Mouse (Mus musculus) stomach, embryonic 16.5 days (tissue): Measurements from ENCODE around the gene Prc1. TPM values are rescaled to one million over a fixed set of nuclear protein-coding genes. Genes with fewer than 3 reads are reported as not detected.
"Not testable (repeated sequence)": the region's sequence is repeated elsewhere in the genome, so short reads cannot be mapped to it uniquely, and the experiment has no call there.

Experiments used
- ATAC-seq: fragments of 200-750 bp; cut with Nextera tagmentation; 2 replicates; pipeline ENCODE4 v1.8.0; 2017; ENCODE audit warnings: moderate number of reproducible peaks, moderate TSS enrichment; ENCODE audit not compliant: insufficient read depth, low FRiP score
- H3K27ac ChIP-seq: fragments of 300-500 bp; sonication (generic); 2 replicates; pipeline ENCODE4 v1.5.1; 2014; ENCODE audit warnings: low read length
- H3K27me3 ChIP-seq: fragments of 300-500 bp; sonication (generic); 2 replicates; pipeline ENCODE4 v1.6.1; 2014; ENCODE audit warnings: low read length, control low read depth, mixed read lengths; ENCODE audit not compliant: control insufficient read depth, insufficient read depth
- H3K36me3 ChIP-seq: fragments of 300-500 bp; sonication (generic); 2 replicates; pipeline ENCODE4 v1.6.1; 2014; ENCODE audit warnings: low read length; ENCODE audit not compliant: control insufficient read depth, insufficient read depth
- H3K4me1 ChIP-seq: fragments of 300-500 bp; sonication (generic); 2 replicates; pipeline ENCODE4 v1.6.1; 2014; ENCODE audit warnings: low read length, control low read depth, mixed read lengths; ENCODE audit not compliant: control insufficient read depth, insufficient read depth
- H3K4me2 ChIP-seq: fragments of 300-500 bp; sonication (generic); 2 replicates; pipeline ENCODE4 v1.6.1; 2014; ENCODE audit warnings: low read depth, low read length, mixed read lengths
- H3K4me3 ChIP-seq: fragments of 300-500 bp; sonication (generic); replicated peaks from 2 replicates; pipeline ENCODE4 v1.5.1; 2014; ENCODE audit warnings: mild to moderate bottlenecking, low read length
- H3K9ac ChIP-seq: fragments of 300-500 bp; sonication (generic); 2 replicates; pipeline ENCODE4 v1.6.1; 2014; ENCODE audit warnings: low read length
- H3K9me3 ChIP-seq: fragments of 300-500 bp; sonication (generic); replicated peaks from 2 replicates; pipeline ENCODE4 v1.6.1; 2016; ENCODE audit warnings: low read length, control low read depth; ENCODE audit not compliant: control insufficient read depth
- WGBS: fragments of 180-500 bp; shearing (Covaris S2); extraction: QIAGEN DNeasy Blood & Tissue Kit; methylation state at CpG from one replicate; pipeline ENCODE4 v1.1.7; 2014; 5-methylcytosine and 5-hydroxymethylcytosine counted together
- polyA plus RNA-seq: library from polyadenylated mRNA; unstranded; fragments of >200 nt; fragmentation: Nextera tagmentation; extraction: Ambion mirVana; gene quantifications from 2 replicates; pipeline ENCODE4 v1.2.1, GENCODE M21; 2015

Gene Prc1
- polyA plus RNA-seq, 1 experiment from 2014 or later = 125 TPM

DNA sequence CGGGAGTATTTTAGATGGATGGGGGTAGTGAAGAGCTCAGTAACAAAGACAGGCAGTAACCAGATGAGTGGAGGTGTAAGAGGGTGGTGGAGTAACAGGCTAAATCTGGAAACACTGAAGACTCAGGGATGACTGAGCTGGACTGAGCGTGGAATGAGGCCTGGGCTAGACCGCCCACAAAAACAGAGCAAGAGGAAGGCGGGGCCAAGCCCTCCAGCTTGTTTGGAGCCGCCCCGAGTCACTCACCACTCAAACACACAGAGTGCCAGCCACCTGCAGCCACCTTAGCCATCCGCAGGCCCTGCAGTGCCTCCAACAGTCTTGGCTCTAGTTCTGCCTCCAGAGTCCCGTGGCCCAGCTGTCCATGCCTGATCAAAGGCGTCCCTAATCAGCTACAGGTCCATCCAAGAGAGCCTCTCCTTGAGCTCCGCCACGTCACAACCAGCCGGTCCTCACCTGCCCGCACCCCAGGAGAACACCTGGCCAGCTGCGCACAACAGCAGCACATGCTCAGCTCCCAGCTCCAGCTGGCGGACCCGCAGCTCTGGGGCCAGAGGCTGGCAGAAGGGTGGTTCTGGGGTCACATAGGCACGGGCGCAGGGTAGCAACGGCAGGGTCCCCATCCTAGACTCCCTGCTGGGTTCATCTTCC, 25.7 kb downstream of the Prc1 start:
- Histone ChIP-seq H3K4me3 (no peak overlapping the region), H3K9ac (no peak overlapping the region), H3K4me1 (peaks cover 9% of the 10 kb centered on the region; the same call in 1 of the 2 replicates), H3K27ac (no peak overlapping the region), H3K4me2 (no peak overlapping the region), H3K27me3 (no peaks in the 10 kb centered on the region), H3K9me3 (no peaks in the 10 kb centered on the region), H3K36me3 (peaks cover 15% of the 10 kb centered on the region)
- no peak for ATAC-seq
- WGBS = 78% methylated on average over 19 of the region's 19 CpGs

DNA sequence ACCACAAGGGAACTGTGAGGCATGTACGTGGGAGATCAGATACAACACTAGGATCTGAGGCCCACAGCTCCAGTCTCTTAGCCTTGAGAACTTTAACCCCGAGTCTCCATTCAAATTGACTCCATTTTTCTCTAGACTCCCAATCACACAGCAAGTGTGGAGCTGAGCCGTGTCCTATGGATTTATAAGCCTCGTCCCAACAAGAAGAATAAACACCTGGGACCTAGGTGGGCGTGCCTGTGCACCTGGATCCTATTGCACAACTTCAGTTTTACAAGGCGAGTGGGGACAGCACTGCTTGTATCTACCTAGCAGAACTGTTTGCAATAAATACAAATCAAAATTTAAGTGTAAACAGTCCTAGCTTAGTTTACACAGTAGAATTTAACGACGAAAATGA, 29.1 kb downstream of the Prc1 start:
- Histone ChIP-seq H3K4me3 (peak overlapping the region; percentile 61), H3K9ac (peak overlapping the region; percentile 76), H3K27ac (peak overlapping the region; percentile 91), H3K36me3 (peaks cover 8% of the 10 kb centered on the region; the same call in 1 of the 2 replicates), H3K4me1 (peaks cover 13% of the 10 kb centered on the region; the same call in 1 of the 2 replicates), H3K9me3 (no peaks in the 10 kb centered on the region), H3K4me2 (peak overlapping the region; percentile 87), H3K27me3 (no peaks in the 10 kb centered on the region)
- WGBS = 13% methylated on average over 8 of the region's 8 CpGs
- no peak for ATAC-seq

- Histone ChIP-seq H3K27me3 (no peaks in the 10 kb centered on the region), H3K27ac (peak within 1 kb of the TSS; percentile 91), H3K9ac (peak within 1 kb of the TSS; percentile 76), H3K36me3 (peaks cover 8% of the 10 kb centered on the region; the same call in 1 of the 2 replicates), H3K4me2 (peak within 1 kb of the TSS; percentile 87), H3K4me1 (peaks cover 13% of the 10 kb centered on the region; the same call in 1 of the 2 replicates), H3K9me3 (no peaks in the 10 kb centered on the region), H3K4me3 (peak within 1 kb of the TSS; percentile 61)
- peak; percentile 99 for ATAC-seq
- under 1% methylated on average over 38 of the region's 38 CpGs for WGBS
These were observed 30.0 kb downstream of the Prc1 start, which contains the start of gene Rccd1 for GRCm38 (mm10) chr7:80324043-80324815. TSS of gene Rccd1 (minus strand) at chr7:80324454.

GRCm38 (mm10) chr7:80324816-80325119, 30.5 kb downstream of the Prc1 start:
- 43% methylated on average over 5 of the region's 5 CpGs for WGBS
- Histone ChIP-seq H3K4me2 (peak overlapping the region; percentile 87; the same call in 1 of the 2 replicates), H3K27ac (peak overlapping the region; percentile 91), H3K4me1 (peaks cover 13% of the 10 kb centered on the region; the same call in 1 of the 2 replicates)
- H3K4me3 ChIP-seq, H3K27me3 ChIP-seq, ATAC-seq, H3K9me3 ChIP-seq, H3K36me3 ChIP-seq, H3K9ac ChIP-seq: not testable (repeated sequence)

- no peak for ATAC-seq
- H3K9me3 ChIP-seq = no peaks in the 10 kb centered on the region
- peak overlapping the region; percentile 51 for H3K27ac ChIP-seq
- H3K27me3 ChIP-seq = no peaks in the 10 kb centered on the region
- no peak overlapping the region for H3K9ac ChIP-seq
- 91% methylated on average over 16 of the region's 16 CpGs for WGBS
- peaks cover 8% of the 10 kb centered on the region; the same call in 1 of the 2 replicates for H3K36me3 ChIP-seq
- H3K4me3 ChIP-seq = no peak overlapping the region
- H3K4me2 ChIP-seq = no peak overlapping the region
- peaks cover 13% of the 10 kb centered on the region; the same call in 1 of the 2 replicates for H3K4me1 ChIP-seq
These were observed 31.1 kb downstream of the Prc1 start for GRCm38 (mm10) chr7:80325292-80325868.

DNA sequence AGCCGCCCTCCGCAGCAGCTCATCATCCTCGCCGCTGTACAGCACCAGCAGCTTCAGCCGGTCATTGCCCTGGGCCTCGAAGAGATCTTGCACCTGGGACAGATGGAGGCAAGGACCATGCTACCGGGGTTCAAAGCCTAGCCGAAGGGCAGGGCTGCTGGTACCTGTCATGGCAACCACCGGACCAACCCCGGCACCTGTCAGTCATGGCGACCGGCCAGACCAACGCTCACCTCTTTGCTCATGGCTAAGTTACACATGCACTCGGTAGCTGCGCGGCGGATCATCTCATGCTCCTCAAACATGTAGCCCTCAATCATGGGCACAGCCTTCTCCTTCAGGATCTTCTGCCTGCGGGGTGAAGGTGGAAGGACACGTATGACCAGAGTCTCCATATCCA, 31.8 kb downstream of the Prc1 start:
- no peak overlapping the region for H3K27ac ChIP-seq
- no peak overlapping the region for H3K4me2 ChIP-seq
- H3K27me3 ChIP-seq = no peaks in the 10 kb centered on the region
- H3K9ac ChIP-seq = no peak overlapping the region
- no peak for ATAC-seq
- no peaks in the 10 kb centered on the region for H3K9me3 ChIP-seq
- WGBS = 96% methylated on average over 19 of the region's 19 CpGs
- peaks cover 13% of the 10 kb centered on the region; the same call in 1 of the 2 replicates for H3K4me1 ChIP-seq
- no peak overlapping the region for H3K4me3 ChIP-seq
- peaks cover 8% of the 10 kb centered on the region; the same call in 1 of the 2 replicates for H3K36me3 ChIP-seq

DNA sequence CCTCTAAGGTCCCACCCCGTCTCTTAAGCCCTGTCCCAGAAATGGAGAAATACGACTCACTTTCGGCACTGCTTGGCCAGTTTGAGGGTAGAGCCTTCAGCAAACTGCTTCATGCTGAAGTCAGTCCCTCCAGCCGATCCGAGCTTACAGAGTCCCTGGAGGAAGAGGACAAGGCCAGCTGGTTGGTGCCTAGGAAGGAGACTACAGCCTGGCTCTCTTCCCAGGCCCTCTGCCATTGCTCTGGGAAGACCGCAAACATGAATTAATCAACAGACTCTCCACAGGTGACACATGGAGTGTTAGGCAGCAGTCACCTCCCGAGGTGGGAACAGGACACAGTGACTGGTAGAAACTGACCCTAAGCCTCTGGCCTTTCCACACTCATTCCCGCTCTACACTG, 36.0 kb downstream of the Prc1 start:
- 85% methylated on average over 8 of the region's 8 CpGs for WGBS
- peaks cover under 1% of the 10 kb centered on the region; the same call in 1 of the 2 replicates for H3K4me1 ChIP-seq
- no peak overlapping the region for H3K9ac ChIP-seq
- no peak for ATAC-seq
- H3K4me2 ChIP-seq = no peak overlapping the region
- H3K36me3 ChIP-seq = peaks cover 41% of the 10 kb centered on the region
- H3K4me3 ChIP-seq = no peak overlapping the region
- H3K9me3 ChIP-seq = no peaks in the 10 kb centered on the region
- H3K27ac ChIP-seq = no peak overlapping the region
- H3K27me3 ChIP-seq = no peaks in the 10 kb centered on the region

GRCm38 (mm10) chr7:80331433-80331832, 37.2 kb downstream of the Prc1 start:
- H3K4me1 ChIP-seq = no peaks in the 10 kb centered on the region
- H3K36me3 ChIP-seq = peaks cover 41% of the 10 kb centered on the region
- H3K4me2 ChIP-seq = no peak overlapping the region
- 92% methylated on average over 19 of the region's 19 CpGs for WGBS
- no peak overlapping the region for H3K9ac ChIP-seq
- H3K4me3 ChIP-seq = no peak overlapping the region
- no peaks in the 10 kb centered on the region for H3K9me3 ChIP-seq
- no peaks in the 10 kb centered on the region for H3K27me3 ChIP-seq
- no peak overlapping the region for H3K27ac ChIP-seq
- no peak for ATAC-seq

GRCm38 (mm10) chr7:80334848-80335247, 40.6 kb downstream of the Prc1 start:
- Histone ChIP-seq H3K9ac (no peak overlapping the region), H3K27me3 (no peaks in the 10 kb centered on the region), H3K4me3 (no peak overlapping the region), H3K9me3 (no peaks in the 10 kb centered on the region), H3K4me2 (no peak overlapping the region), H3K4me1 (peaks cover 15% of the 10 kb centered on the region), H3K36me3 (peaks cover 40% of the 10 kb centered on the region), H3K27ac (no peak overlapping the region)
- no peak for ATAC-seq
- WGBS = 87% methylated on average over 4 of the region's 4 CpGs
